Mouse (Mus musculus) 3134 (cell line): Measurements from ENCODE around the gene Ttll5.
A peak's percentile ranks its signal among the peaks of the same experiment; 100 is the strongest.

Experiments
- DNase-seq: peaks from one replicate; pipeline ENCODE4 v3.0.0-alpha.2; 2011; ENCODE audit warnings: low spot score; ENCODE audit not compliant: insufficient read length; ENCODE audit errors: extremely low read depth

The Ttll5 gene

DNA sequence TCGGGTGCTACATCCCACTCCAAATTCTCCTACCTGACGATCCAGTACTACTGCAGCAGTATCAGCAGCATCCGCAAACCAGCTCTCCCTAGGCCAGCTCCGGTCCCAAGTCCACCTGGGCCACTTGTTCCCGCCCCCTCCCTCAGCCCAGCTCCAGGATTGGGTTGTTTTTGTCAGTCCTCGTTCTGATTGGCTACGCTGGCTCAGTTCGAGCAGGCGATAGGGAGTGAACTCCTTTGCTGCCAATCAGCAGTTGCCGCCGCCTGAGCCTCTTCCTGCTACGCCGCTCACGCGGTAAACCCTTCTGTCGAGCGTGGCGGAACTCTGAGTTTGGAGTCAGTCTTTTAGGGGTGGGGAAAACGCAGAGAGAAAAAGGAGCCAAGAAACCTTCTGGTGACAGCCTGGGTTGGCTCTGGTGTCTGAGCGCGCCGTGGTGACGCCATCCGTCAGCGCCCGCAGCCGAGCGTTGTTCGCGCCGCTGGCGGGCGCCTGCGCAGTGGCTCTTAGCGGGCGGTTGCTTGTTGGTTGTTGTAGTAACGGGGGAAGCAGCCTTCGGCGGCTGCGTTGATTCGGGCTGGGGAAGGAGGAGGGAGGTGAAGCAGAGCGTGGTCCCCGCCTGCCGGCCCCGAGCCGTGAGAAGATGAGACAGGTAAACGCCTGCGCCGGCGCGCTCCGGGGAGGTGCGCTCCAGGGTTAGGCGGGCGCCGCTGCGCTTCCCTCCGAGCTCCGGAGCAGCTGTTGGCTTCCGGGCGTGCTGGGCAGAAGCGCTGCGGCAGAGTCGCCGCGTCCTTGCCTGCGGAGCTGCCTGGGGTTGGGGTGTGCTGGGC, at the start of gene Ttll5, which contains the start of gene Erg28:
Ttll5 (plus strand) TSS at position 222 of the 827 bp plus-strand sequence.
Erg28 (minus strand) TSS at position 113 of the 827 bp plus-strand sequence.
- DNase-seq: peak; percentile 98

DNA sequence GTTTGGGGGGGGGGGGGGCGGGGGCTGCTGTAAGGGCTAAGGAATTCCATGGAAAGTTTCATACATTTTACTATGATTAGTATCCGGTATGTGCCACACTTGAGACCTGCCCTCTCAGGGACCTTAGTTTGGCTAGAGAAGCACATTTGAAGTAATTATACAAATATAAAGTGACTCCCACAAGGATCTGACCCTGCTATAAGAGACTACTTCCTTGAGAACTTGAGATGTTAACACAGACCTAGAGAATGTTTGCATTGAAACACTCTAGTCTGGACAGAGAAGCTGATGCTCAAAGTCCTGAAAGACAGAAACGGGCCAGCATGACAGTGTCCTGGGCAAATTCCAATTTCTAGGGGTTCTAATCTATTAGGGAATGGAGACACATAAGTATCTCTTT, 45.5 kb upstream of the Ttll5 start:
- no peak for DNase-seq

DNA sequence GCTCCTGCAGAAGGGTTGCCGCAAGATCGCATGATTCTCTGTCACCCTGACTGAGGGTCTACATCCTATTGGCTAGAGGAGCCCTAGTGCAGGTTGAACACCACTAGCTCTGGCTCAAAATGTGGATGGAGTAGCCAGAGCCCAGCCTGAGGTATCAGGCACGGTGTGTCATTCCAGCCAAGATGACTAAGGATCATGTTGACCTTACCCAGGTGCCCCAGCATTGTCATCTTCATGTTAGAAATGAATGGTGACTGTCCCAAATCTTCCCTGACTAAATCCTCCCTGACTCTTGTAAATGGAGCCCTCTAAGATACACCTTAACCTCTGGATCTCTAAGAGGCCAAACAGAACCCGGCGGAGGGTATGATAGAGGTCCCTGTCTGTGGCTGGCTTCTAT, 44.8 kb upstream of the Ttll5 start:
- DNase-seq: no peak

DNA sequence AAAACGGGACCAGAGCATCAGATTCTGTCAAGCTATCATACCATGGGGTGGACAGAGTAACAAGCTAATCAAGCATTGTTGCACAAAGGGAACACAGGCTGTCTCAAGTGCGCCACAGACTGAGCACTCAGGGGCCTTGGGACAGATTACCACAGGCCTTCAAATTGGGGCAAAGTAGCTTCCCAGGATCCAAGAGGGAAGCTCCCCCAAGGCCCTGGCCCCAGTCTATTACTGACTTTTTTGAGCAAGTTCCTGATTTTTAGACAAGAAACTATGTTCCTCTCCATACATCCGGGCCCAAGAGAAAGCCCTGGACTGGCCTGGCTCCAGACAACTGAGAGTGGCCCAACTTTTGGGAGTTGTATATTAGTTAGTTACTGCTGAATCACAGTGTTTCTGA, 42.9 kb upstream of the Ttll5 start:
- no peak for DNase-seq

DNA sequence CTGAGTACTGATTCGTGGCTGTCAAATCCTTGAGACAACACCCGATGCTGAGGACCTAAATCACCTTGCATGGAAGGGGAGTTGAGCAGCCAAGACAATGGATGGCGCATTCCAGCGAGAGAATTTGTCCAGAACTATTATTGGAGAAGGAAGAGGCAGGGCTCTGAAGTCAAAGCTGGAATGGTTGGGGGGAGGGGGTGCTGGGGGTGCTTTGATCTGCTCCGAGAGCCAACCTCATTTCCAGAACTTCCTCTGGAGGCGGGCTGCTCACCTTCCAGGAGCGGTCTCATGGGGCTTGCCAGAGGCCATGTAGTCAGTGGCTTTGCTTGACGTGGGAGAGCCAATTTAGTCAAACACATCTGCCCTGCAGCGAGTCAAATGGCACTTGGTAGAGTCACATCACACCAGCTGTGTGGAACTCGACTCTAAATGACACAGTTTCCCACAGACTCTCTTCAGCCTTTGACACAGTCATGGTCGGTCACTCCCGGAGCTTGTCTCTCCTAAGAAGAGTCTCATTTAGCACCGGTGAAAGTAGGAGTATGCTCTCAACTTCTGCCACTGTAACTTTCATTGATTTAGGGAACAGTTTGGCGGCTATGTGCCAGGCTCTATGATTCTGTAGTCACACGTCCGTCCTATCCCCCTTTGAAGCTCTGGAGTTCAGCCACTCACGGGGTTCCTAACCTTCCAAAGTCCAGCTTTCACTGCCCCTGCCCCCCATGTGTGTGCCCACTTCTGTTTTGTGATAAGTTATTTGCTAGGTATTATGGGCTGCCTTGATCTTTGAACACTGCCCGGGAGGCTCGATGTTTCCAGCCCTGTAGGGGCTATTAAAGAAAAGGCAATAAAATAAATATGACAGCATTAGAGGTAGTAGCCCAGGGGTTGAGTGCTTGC, 39.3 kb upstream of the Ttll5 start:
- DNase-seq: no peak

DNA sequence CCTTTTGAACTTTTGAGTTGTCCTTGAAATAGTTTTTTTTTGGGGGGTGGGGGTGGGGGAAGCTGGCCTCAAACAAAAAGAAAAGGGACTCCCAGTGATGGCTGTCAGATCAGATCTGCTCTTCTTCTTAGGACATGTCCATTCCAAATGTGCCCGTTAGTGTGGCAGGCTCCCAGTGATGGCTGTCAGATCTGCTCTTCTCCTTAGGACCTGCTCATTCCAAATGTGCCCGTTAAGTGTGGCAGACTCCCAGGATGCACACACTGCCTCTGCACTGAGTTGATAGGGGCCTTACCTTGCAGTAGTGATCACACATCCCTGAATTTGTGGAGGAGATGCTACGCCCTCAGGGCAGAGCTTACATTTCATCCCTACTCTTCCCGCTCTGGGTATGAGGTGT, 32.3 kb upstream of the Ttll5 start:
- DNase-seq: no peak

DNA sequence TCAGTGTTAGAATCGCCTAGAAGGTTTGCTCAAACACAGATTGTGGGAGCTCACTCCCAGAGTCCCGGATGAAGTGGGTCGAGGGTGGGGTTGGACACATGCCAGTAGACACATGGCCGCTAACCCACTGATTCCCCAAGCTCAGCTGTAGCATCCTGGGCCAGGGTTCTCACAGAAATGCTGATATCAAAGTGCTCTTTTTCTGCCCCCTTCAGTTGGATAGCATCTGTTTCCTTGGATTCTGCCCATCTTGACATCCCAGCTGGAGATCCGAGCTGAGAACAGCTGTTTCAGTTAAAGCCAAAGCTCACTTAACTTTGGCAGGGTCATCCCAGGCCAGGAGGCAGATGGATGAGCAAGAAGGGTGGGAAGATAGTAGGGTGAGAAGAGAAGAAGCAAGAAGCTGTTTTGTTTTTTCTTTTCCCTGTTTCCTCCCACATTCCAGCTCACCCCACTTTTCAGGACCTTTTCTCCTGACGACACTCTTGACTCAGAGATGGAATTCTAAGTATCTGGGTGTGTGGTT, 31.6 kb upstream of the Ttll5 start:
- no peak for DNase-seq

DNA sequence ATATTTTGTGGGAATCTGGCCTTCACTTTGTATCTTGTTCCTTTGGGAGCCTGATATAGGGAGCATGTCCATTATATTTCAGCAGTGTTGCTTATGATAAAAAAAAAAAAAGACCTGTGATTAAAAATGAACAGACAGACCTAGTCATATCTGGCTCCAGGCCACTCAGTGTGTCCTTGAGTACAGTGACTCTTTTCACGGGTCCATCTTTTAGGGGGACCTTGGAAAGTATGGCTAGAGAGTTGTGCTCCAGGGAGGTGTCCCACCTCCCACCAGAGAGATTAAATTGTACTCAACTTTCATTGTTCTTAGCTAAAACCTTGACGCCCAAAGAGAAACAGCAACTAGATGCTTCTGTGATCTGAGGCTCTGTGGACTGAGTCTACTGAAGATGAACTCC, 30.4 kb upstream of the Ttll5 start:
- no peak for DNase-seq

DNA sequence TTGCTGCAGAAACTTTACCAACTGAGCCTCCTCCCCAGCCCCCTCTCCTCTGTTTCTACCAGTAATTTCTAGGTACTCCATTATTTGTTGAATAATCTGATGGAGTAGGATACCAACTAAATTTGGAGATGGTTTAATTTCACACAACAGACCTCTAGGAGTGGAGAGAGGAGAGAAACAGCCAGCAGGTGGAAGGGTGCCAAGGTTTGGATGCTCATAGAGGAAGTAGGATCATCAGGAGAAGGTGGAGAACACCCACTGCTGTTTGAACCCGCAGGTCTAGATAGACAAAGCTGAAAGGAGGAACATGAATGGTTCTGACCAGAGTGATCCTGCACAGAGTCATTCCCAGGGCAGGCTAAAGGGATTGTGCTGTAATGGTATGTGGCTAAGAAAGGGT, 28.9 kb upstream of the Ttll5 start:
- DNase-seq: no peak

DNA sequence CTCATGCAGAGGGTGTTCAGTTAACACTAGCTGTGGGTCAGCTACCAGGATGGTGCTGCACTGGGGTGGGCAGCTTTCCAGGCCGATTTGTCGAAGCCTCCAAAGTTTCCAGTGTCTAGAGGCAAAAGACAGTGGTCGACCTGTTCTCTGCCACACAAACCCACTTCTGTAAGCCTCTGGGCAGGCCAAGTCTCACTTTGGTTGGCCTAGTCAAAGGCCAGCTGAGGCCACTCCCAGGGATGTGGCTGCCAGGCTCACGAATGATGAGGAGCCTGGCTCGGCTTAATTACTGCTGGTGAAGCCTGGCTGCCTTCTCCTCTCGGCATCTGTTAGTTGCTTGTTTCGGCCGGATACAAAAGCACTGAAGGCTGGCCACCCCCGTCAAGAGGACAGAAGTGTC, 24.4 kb upstream of the Ttll5 start:
- no peak for DNase-seq

DNA sequence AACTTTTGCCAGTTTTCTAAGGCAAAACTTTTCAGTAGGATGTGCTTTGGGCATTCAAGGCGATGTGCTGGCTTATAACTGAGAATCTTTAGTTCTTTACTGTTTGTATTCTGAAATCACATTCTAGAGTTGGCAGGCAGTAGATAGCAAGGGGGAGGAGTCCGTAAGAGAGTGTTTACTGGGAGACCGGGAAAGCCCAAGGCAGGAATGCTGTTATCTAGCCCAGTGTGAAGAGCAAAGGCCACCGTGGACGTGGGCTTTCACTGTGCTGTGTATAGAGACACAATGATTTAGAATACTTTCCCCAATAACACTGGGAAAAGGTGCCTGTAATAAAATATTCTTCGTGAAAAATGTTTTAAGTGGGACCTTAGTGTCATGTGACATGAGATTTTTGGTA, 14.7 kb upstream of the Ttll5 start:
- DNase-seq: no peak

DNA sequence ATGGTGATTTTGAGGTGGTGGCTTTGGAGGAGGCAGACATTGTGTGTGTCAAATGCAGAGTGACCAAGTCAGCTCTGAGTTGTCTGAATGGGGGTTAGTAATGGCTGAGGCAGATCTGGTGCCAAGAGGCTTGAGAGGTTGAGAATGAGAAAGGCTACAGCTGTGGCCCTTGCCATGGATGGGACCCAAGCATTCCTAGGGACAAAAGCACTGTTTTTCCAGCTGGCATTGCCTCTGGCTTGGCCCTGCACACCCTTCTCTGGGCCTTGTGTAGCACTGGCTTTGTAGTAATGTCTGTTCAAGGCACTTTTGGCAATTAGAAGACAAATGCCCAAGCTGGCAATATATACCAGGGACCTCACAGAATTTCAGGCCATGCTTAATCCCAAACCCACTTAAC, 13.5 kb upstream of the Ttll5 start:
- no peak for DNase-seq

DNA sequence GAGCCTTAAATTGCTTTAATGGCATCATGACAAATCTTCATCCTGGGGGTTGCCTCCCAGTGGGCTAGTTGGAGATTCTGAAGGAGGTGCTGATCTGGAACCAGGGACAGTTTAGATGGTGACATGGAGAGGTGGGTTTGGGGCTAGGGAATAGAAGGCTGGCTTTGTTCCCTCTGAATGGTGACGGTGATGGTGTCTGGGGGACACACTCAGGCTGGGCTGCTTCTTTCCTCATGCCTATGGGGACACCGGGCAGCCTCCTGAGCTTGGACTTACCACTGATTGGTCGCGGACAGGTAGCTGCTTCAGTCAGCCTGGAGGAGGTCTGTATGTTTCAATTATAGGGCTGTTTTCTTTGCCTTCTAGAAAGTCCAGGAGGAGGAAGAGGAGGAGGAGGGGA, 12.8 kb upstream of the Ttll5 start:
- DNase-seq: no peak

DNA sequence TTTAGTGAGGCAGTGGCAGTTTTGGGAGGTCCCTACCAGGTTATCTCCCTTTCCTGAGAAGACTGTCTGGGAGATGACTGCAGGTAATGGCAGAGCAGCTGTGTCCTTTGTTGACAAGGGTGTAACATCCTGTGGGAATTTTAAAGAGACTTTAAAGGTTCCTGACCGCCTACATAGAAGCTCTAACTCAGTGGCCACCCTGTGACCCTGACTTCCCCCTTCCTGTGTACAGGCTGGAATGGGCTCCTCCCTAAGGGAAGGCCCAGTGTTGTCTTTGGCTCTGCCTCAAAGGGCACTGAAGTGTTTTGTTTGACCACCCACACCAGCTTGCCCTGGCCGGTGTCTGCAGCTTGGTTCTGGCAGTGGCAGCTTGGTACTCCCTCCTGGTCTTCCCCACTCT, 10.9 kb upstream of the Ttll5 start:
- no peak for DNase-seq

DNA sequence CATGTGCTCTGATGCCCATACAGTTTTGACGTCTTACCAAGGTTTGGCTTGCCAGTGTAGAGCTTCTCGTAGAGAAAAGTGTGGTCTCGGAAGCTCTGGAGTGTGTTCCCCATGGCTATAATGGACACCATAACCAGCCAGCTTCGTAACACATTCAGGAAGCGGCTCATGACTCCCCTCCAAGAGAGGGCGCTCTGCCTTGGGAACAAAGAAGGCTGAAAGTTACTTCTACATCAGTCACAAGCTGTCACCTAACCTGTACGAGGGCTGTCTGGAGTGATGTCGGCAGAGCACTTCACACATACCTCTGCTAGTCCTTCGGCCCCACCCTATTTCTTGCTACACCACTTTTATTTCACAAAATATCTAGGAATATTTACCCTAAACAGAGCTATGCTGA, 2.4 kb upstream of the Ttll5 start:
- no peak for DNase-seq

DNA sequence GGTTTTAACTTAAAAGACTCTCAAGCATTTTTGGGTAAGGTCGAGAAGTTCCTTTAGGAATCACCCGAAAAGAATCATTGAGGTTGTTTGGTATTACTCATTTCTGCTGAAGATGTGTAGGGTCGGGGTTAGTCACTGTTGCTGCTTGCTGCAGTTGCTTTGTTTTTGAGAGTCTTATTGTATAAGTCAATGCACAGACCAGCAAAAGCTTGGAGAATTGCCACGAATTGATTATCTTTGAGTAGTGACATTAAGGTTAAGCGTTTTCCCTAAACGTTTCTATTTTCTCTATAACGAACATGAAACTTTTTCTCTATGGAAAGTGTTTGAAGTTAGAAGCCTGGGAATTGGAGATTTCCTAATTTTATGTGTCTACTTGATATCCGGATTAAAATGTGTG, 902 bp downstream of the Ttll5 start:
- DNase-seq: no peak

DNA sequence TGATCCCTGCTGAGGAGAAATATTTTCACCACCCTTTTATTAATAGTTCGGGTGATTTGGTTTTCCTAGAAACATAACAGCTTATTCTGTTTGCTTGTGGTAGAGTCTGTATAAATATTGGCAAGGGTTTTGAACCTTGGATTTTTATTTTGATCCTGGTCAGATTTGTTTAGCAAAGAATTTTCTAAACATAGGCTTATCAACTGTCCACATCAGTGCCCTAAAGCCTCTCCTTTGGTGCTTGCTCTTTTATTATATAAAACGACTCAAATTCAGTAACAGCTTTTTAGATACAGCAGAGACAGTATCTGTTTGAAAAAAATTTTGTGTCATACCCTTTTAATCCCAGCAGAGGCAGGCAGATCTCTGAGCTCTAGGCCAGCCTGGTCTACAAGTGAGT, 1.4 kb downstream of the Ttll5 start:
- DNase-seq: no peak

DNA sequence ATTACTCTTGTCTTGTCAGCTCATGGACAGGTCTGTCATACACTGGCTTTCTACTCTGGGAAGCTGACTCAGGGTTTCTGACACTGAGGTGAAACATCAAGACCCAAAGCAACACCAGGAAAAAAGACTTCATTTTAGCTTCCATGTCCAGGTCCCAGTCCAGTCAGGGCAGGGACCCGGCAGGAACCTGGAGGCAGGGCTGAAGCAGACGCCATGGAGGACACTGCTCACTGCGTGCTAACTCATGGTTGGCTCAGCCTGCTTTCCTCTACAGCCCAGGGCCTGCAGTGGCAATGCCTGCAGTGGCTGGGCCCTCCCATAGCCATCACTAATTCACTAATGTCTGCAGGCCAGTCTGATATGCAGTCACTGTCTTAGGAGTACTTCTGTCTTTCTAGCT, 4.4 kb downstream of the Ttll5 start:
- DNase-seq: no peak

DNA sequence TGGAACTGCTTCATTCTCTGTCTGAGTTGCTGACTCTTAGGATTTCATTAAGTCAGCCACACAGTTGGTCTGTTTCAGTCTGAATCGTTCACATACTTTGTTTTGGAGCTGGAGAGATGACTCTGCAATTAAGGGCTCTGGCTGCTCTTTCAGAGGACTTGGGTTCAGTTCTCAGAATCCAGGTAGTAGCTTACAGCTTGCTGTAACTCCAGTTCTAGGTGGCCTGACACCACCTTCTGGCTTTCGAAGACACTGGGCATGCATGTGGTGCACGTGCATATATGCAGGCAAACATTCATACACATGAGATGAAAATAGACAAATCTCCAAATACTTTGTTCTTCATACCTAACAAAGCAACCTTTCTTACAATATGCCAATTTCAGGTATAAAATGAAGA, 5.4 kb downstream of the Ttll5 start:
- DNase-seq: no peak

DNA sequence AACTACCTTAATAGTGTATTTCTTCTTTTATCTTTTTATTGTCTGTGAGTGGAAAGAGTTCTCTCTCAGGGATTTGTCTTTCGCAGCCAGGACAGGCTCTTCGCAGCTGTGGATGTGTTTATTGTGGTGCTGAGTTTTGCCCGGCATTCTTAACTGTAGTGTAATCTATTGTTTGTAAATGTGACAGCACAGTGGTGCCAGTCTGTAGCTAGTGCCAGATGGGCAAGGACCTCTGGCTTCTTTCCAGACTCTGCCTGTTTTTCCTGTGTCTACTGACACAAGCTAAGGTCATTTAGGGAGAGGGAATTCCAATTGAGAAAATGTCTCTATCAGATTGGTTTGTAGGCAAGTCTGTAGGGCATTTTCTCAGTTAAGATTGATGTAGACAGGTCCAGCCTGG, 6.2 kb downstream of the Ttll5 start:
- DNase-seq: no peak

DNA sequence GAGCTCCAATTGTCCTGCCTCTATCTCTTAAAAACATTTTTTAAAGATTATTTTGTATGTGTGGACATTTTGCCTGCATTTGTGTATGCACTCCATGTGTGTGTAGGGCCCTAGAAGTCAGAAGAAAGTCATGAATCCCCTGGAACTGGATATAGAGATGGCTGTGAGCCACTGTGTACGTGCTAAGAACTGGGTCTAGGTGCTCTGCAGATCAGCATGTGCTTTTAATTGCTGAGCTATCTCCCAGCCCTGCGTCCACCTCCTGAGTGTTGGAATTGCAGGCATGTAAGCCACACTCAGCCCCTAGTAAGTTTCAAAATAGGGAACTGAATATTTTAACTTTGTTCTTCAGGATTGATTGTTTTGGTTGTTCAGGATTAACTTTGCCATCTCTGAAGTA, 10.1 kb downstream of the Ttll5 start:
- no peak for DNase-seq

DNA sequence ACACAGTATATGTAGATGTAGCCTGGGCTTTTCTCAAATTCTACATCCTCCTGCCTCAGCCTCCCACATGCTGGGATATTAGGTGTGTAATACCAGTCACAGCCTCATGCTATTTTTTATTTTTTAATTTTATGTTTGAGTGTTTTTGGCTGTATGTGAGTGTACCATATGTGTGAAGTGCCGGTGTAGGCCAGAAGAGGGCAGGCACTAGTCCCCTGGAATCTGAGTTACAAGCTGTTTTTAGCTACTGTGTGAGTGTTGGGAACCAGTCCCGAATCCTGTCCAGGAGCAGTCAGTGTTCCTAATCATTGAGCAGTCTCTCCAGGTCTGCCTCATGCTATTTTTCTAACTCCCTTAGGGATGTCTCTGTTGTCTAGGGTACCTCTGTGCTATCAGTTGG, 13.3 kb downstream of the Ttll5 start:
- no peak for DNase-seq
